Mouse (Mus musculus): Measurements from ENCODE around the gene Sele.

DNA sequence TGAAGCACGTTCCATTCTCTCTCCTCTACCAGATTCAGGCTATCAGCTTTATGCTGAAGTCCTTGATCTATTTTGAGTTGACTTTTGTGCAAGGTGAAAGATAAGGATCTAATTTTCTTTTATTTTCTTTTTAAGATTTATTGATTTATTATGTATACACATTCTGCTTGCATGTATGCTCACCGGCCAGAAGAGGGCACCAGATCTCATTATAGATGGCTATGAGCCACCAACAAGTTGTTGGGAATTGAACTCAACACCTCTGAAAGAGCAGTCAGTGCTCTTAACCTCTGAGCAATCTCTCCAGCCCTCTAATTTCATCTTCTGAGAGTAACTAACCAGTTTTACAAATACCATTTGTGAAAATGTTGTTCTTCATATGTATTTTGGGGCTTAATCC, 38.8 kb upstream of the Sele start:
- TF ChIP-seq POLR2A (IDR thresholded peaks at IDR 0.05; ENCODE audit: insufficient read depth, low read length) (no peak), EP300 (IDR thresholded peaks at IDR 0.05; ENCODE audit: insufficient read depth, low read depth, low read length) (no peak)

Measured in ES-Bruce4 (cell line).